Mouse (Mus musculus) forebrain, embryonic 10.5 days (tissue): ENCODE data around the gene Rab7b. TPM values are rescaled to one million over a fixed set of nuclear protein-coding genes. Genes with fewer than 3 reads are reported as not detected.

ENCODE experiments used
- DNase-seq: peaks from one replicate; pipeline ENCODE4 v3.0.0-alpha.2; 2017; ENCODE audit warnings: low spot score; ENCODE audit errors: extremely low spot score
- H3K27ac ChIP-seq: fragments of 300-500 bp; sonication (generic); 2 replicates; pipeline ENCODE4 v1.5.1; 2016; ENCODE audit warnings: mild to moderate bottlenecking
- H3K27me3 ChIP-seq: fragments of 300-500 bp; sonication (generic); 2 replicates; pipeline ENCODE4 v1.6.1; 2016; ENCODE audit warnings: mild to moderate bottlenecking; ENCODE audit not compliant: poor library complexity, severe bottlenecking
- H3K36me3 ChIP-seq: fragments of 300-500 bp; sonication (generic); replicated peaks from 2 replicates; pipeline ENCODE4 v1.6.1; 2016; ENCODE audit warnings: mild to moderate bottlenecking, moderate library complexity
- H3K4me1 ChIP-seq: fragments of 300-500 bp; sonication (generic); 2 replicates; pipeline ENCODE4 v1.6.1; 2016
- H3K4me3 ChIP-seq: fragments of 300-500 bp; sonication (generic); 2 replicates; pipeline ENCODE4 v1.5.1; 2016; ENCODE audit warnings: mild to moderate bottlenecking, moderate library complexity
- H3K9me3 ChIP-seq: fragments of 300-500 bp; sonication (generic); 2 replicates; pipeline ENCODE4 v1.6.1; 2016; ENCODE audit warnings: mild to moderate bottlenecking, moderate library complexity
- WGBS: fragments of 180-500 bp; shearing (Covaris S2); methylation state at CpG from one replicate; pipeline ENCODE4 v1.1.7; 2016; 5-methylcytosine and 5-hydroxymethylcytosine counted together
- polyA plus RNA-seq: library from polyadenylated mRNA; unstranded; fragments of >200 nt; fragmentation: Nextera tagmentation; extraction: Ambion mirVana; gene quantifications from 2 replicates; pipeline ENCODE4 v1.2.1, GENCODE M21; 2016

The Rab7b gene
- polyA plus RNA-seq, 1 experiment from 2014 or later: 0.60 TPM

DNA sequence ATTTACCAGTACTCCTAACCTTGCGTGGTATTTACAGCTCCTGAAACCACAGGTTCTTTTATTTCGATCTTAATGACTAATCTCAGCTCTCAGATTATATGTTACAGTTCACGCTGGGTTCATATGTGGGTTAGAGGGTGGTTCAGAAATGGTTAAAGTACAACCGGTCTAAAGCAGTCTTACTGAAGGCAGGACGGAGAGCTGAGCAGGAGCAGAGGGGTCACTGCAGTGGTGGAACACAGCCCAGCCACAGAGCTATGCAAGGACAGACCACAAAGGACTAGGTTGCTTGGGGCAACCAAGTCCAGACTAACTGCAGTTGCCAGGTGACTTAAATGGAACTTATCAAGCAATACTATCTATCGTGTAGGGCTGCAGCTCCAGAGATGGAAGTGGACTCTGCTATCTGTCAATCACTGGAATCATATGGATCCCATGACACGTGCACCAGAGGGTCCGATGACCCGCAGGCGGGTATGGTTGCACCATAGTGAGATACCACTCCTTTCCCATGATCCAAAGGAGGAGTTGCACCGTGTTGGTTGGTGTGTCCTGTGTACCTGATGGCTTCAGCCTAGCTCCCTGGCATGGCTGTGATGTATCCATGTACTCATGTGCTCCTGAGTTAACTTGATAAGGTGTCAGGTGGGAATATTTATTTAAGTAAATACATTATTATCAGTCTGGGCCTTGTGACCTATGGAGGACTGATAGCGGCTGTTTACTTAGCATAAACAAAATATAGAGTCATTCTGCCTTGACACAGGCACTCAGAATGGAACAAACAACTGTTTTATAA lies 42.3 kb downstream of the Rab7b start:
- 89% methylated on average over 12 of the region's 12 CpGs for WGBS
- DNase-seq: no peak
- no peak overlapping the region for H3K27ac ChIP-seq

GRCm38 (mm10) chr1:131733474-131734180 lies 45.1 kb downstream of the Rab7b start:
- Histone ChIP-seq H3K4me3 (no peak overlapping the region), H3K36me3 (no peaks in the 10 kb centered on the region), H3K4me1 (peaks cover 18% of the 10 kb centered on the region), H3K9me3 (no peaks in the 10 kb centered on the region), H3K27me3 (no peaks in the 10 kb centered on the region), H3K27ac (peak overlapping the region; percentile 53; the same call in 1 of the 2 replicates)
- 50% methylated on average over 13 of the region's 13 CpGs for WGBS
- DNase-seq: no peak

More for the DNA sequence above, 42.3 kb downstream of the Rab7b start:
- Histone ChIP-seq H3K9me3 (no peaks in the 10 kb centered on the region), H3K36me3 (no peaks in the 10 kb centered on the region), H3K4me1 (peaks cover 18% of the 10 kb centered on the region), H3K4me3 (no peak overlapping the region), H3K27me3 (no peaks in the 10 kb centered on the region)

DNA sequence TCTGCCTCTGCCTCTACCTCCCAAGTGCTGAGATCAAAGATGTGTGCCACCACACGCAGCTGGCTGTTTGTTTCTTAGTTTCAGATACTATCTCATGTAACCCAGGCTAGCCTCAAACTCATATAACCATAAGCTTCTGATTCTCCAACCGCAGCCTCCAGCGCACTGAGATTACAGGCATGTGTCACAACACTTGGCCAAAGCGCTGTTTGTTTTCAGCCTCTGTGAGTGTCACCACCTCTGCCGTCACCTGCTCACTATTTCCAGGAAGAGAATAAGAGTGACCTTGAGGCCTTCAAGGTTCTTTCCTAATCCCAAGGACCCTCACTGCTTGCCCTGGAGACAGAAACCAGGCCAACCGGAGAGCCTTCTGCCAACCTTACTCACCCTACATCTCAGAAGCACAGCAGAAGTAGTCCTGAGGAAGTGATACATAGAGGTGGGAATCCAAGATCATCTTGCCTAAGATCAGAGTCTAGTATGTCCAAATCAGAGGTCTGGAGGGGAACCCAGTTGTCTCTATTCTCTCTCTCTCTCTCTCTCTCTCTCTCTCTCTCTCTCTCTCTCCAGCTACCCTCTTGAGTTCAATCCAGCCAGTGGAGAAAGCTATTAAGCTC lies 46.3 kb downstream of the Rab7b start:
- no peaks in the 10 kb centered on the region for H3K27me3 ChIP-seq
- WGBS: 91% methylated on average over 6 of the region's 6 CpGs
- H3K36me3 ChIP-seq: no peaks in the 10 kb centered on the region
- no peaks in the 10 kb centered on the region for H3K9me3 ChIP-seq
- H3K4me3 ChIP-seq: no peak overlapping the region
- H3K4me1 ChIP-seq: peaks cover 18% of the 10 kb centered on the region
- no peak for DNase-seq
- H3K27ac ChIP-seq: no peak overlapping the region

- H3K4me3 ChIP-seq: no peak overlapping the region
- no peak for DNase-seq
- no peaks in the 10 kb centered on the region for H3K36me3 ChIP-seq
- no peaks in the 10 kb centered on the region for H3K9me3 ChIP-seq
- no peak overlapping the region for H3K27ac ChIP-seq
- H3K4me1 ChIP-seq: peaks cover 14% of the 10 kb centered on the region
- no peaks in the 10 kb centered on the region for H3K27me3 ChIP-seq
- 90% methylated on average over 9 of the region's 9 CpGs for WGBS
Measured at GRCm38 (mm10) chr1:131736494-131736893, 48.0 kb downstream of the Rab7b start.

DNA sequence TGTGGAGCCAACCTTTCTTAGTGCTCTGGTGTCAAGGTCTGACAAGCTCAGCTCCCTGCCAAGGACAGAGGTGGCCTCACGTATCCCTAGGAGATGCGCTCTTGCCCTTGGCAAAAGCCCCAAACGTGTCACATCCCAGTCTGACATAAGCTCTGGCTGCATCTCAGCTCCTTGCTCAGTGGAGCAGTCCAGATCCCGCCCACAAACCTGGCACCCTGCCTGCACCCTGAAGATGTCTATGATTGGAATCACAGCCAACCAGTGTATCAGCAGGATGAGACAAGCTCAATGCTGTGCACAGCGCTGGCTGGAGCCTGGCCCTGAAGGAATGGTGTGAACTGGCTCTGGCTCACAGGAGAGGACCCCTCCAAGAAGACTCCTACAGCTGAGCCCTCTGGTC lies 48.8 kb downstream of the Rab7b start:
- H3K4me3 ChIP-seq: no peak overlapping the region
- H3K27me3 ChIP-seq: no peaks in the 10 kb centered on the region
- H3K36me3 ChIP-seq: no peaks in the 10 kb centered on the region
- no peak overlapping the region for H3K27ac ChIP-seq
- DNase-seq: no peak
- no peaks in the 10 kb centered on the region for H3K9me3 ChIP-seq
- WGBS: 83% methylated on average over 5 of the region's 5 CpGs
- H3K4me1 ChIP-seq: peaks cover 14% of the 10 kb centered on the region

- Histone ChIP-seq H3K4me1 (peaks cover 10% of the 10 kb centered on the region), H3K9me3 (no peaks in the 10 kb centered on the region), H3K36me3 (no peaks in the 10 kb centered on the region), H3K27ac (no peak overlapping the region), H3K27me3 (no peaks in the 10 kb centered on the region), H3K4me3 (no peak overlapping the region)
- DNase-seq: no peak
- 84% methylated on average over 1 of the region's 1 CpGs for WGBS
Measured at GRCm38 (mm10) chr1:131738760-131739159, 50.3 kb downstream of the Rab7b start.

GRCm38 (mm10) chr1:131739481-131740160 lies 51.1 kb downstream of the Rab7b start:
- Histone ChIP-seq H3K27ac (no peak overlapping the region), H3K4me1 (peaks cover 9% of the 10 kb centered on the region; the same call in 1 of the 2 replicates), H3K9me3 (no peaks in the 10 kb centered on the region), H3K4me3 (no peak overlapping the region), H3K27me3 (no peaks in the 10 kb centered on the region), H3K36me3 (no peaks in the 10 kb centered on the region)
- WGBS: 96% methylated on average over 9 of the region's 9 CpGs
- no peak for DNase-seq

- H3K27me3 ChIP-seq: no peaks in the 10 kb centered on the region
- DNase-seq: no peak
- H3K9me3 ChIP-seq: no peaks in the 10 kb centered on the region
- 54% methylated on average over 10 of the region's 10 CpGs for WGBS
- H3K4me1 ChIP-seq: peaks cover 21% of the 10 kb centered on the region
- H3K36me3 ChIP-seq: no peaks in the 10 kb centered on the region
- H3K27ac ChIP-seq: peak within 1 kb of the TSS; percentile 11; the same call in 1 of the 2 replicates
- H3K4me3 ChIP-seq: no peak within 1 kb of the TSS
Measured at GRCm38 (mm10) chr1:131743868-131744464, 55.5 kb downstream of the Rab7b start, which contains the start of gene Slc26a9. Gene Slc26a9, plus strand, starts transcription at chr1:131744022.

GRCm38 (mm10) chr1:131745391-131745790 lies 56.9 kb downstream of the Rab7b start:
- H3K9me3 ChIP-seq: no peaks in the 10 kb centered on the region
- 55% methylated on average over 5 of the region's 5 CpGs for WGBS
- no peak overlapping the region for H3K4me3 ChIP-seq
- H3K27me3 ChIP-seq: no peaks in the 10 kb centered on the region
- no peak for DNase-seq
- no peak overlapping the region for H3K27ac ChIP-seq
- H3K4me1 ChIP-seq: peaks cover 21% of the 10 kb centered on the region
- H3K36me3 ChIP-seq: no peaks in the 10 kb centered on the region

DNA sequence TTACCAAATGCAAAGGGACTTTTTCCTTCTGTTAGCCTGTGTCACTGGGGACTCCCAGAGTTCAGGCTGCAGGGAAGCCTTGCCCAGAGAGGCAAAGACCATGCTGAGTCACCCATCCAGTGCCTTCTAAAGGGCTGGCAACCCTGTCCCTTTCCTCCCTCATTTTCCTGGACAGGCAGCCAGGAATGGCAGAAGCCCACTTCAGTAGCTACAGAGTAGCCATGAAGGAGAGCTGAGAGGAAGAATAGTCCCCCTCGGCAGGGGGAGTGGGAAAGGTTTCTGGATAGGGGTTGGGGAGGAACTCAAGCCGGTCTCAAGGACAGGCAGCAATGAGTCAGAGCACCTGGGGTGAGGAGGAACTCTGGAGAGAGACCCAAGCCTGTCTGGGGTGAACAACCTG lies 59.3 kb downstream of the Rab7b start:
- no peak overlapping the region for H3K4me3 ChIP-seq
- H3K27ac ChIP-seq: no peak overlapping the region
- no peaks in the 10 kb centered on the region for H3K27me3 ChIP-seq
- H3K9me3 ChIP-seq: no peaks in the 10 kb centered on the region
- no peak for DNase-seq
- 52% methylated on average over 2 of the region's 2 CpGs for WGBS
- H3K36me3 ChIP-seq: no peaks in the 10 kb centered on the region
- H3K4me1 ChIP-seq: peaks cover 21% of the 10 kb centered on the region

DNA sequence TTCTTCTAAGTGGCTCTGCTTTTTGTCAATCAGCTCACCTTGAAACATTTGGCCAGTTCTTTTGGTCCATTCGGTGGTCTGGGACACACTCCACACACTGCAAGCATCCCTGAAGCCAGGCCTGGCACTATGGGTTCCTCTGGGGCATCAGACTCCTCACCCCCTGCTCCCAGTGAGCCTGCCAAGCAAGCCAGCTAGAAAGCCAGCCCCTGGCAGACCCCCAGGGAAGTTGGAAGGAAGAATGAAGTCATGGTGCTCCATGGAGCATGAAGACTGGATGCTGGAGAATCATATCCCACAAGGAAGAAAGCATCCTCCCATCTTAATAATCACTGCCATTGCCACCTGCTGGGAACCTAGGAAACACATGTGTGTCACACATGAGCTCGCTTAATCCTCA lies 60.1 kb downstream of the Rab7b start:
- Histone ChIP-seq H3K27me3 (no peaks in the 10 kb centered on the region), H3K36me3 (no peaks in the 10 kb centered on the region), H3K27ac (no peak overlapping the region), H3K9me3 (no peaks in the 10 kb centered on the region), H3K4me1 (peaks cover 17% of the 10 kb centered on the region), H3K4me3 (no peak overlapping the region)
- WGBS: 81% methylated on average over 2 of the region's 2 CpGs
- no peak for DNase-seq
